Mouse (Mus musculus): ENCODE measurements around the gene Tacc3. TPM values are rescaled to one million over a fixed set of nuclear protein-coding genes. Genes with fewer than 3 reads are reported as not detected.

Tacc3 gene
- polyA plus RNA-seq, 1 experiment from 2014 or later, result 277 TPM

Other genes with a start within 250 kb of the Tacc3 start
- gene Nkx1-1, start 224.2 kb upstream of the Tacc3 start, polyA plus RNA-seq (2014; fragmentation: Nextera tagmentation; extraction: Ambion mirVana), result 0.40 and 0.48 TPM in 2 replicates
- gene Fam53a, start 28.5 kb upstream of the Tacc3 start, polyA plus RNA-seq (2014; fragmentation: Nextera tagmentation; extraction: Ambion mirVana), result 57.5 and 64.4 TPM in 2 replicates
- gene Gm9903, start 28.2 kb upstream of the Tacc3 start, polyA plus RNA-seq (2014; fragmentation: Nextera tagmentation; extraction: Ambion mirVana), result 0.44 and 0.62 TPM in 2 replicates
- 304 and 334 TPM in 2 replicates for gene Slbp, start 5.6 kb upstream of the Tacc3 start, polyA plus RNA-seq (2014; fragmentation: Nextera tagmentation; extraction: Ambion mirVana)
- 36.0 and 37.4 TPM in 2 replicates for gene Tmem129, start 288 bp downstream of the Tacc3 start, polyA plus RNA-seq (2014; fragmentation: Nextera tagmentation; extraction: Ambion mirVana)
- gene Fgfr3, start 63.5 kb downstream of the Tacc3 start, polyA plus RNA-seq (2014; fragmentation: Nextera tagmentation; extraction: Ambion mirVana), result 61.8 and 68.0 TPM in 2 replicates
- 38.0 and 49.3 TPM in 2 replicates for gene Letm1, start 124.7 kb downstream of the Tacc3 start, polyA plus RNA-seq (2014; fragmentation: Nextera tagmentation; extraction: Ambion mirVana)
- 115 and 117 TPM in 2 replicates for gene Nsd2, start 162.6 kb downstream of the Tacc3 start, polyA plus RNA-seq (2014; fragmentation: Nextera tagmentation; extraction: Ambion mirVana)